Mouse (Mus musculus) forebrain, embryonic 11.5 days (tissue): Measurements from ENCODE around the gene Bdh1. TPM values are rescaled to one million over a fixed set of nuclear protein-coding genes. Genes with fewer than 3 reads are reported as not detected.
"Not testable (repeated sequence)": the region's sequence is repeated elsewhere in the genome, so short reads cannot be mapped to it uniquely, and the experiment has no call there.

ENCODE experiments used
- ATAC-seq: fragments of 200-750 bp; cut with Nextera tagmentation; replicated peaks from 2 replicates; pipeline ENCODE4 v1.8.0; 2017; ENCODE audit warnings: moderate TSS enrichment; ENCODE audit not compliant: low FRiP score
- DNase-seq: peaks from one replicate; pipeline ENCODE4 v3.0.0-alpha.2; 2017; ENCODE audit warnings: low spot score
- H3K27ac ChIP-seq: fragments of 300-500 bp; sonication (generic); 2 replicates; pipeline ENCODE4 v1.5.1; 2014; ENCODE audit warnings: low read depth, low read length
- H3K27me3 ChIP-seq: fragments of 300-500 bp; sonication (generic); 2 replicates; pipeline ENCODE4 v1.6.1; 2014; ENCODE audit warnings: mild to moderate bottlenecking, low read length, mixed read lengths; ENCODE audit not compliant: control insufficient read depth, insufficient read depth
- H3K36me3 ChIP-seq: fragments of 300-500 bp; sonication (generic); 2 replicates; pipeline ENCODE4 v1.6.1; 2014; ENCODE audit warnings: mild to moderate bottlenecking, low read length, moderate library complexity, mixed read lengths; ENCODE audit not compliant: control insufficient read depth, insufficient read depth
- H3K4me1 ChIP-seq: fragments of 300-500 bp; sonication (generic); replicated peaks from 2 replicates; pipeline ENCODE4 v1.6.1; 2014; ENCODE audit warnings: low read length, mixed read lengths; ENCODE audit not compliant: control insufficient read depth, insufficient read depth
- H3K4me2 ChIP-seq: fragments of 300-500 bp; sonication (generic); 2 replicates; pipeline ENCODE4 v1.6.1; 2014; ENCODE audit warnings: low read depth, mild to moderate bottlenecking, low read length, moderate library complexity, mixed read lengths; ENCODE audit not compliant: severe bottlenecking
- H3K4me3 ChIP-seq: fragments of 300-500 bp; sonication (generic); 2 replicates; pipeline ENCODE4 v1.5.1; 2014; ENCODE audit warnings: low read depth, low read length
- H3K9ac ChIP-seq: fragments of 300-500 bp; sonication (generic); 2 replicates; pipeline ENCODE4 v1.6.1; 2014; ENCODE audit warnings: low read length
- H3K9me3 ChIP-seq: fragments of 300-500 bp; sonication (generic); 2 replicates; pipeline ENCODE4 v1.6.1; 2016; ENCODE audit warnings: low read length, mixed read lengths; ENCODE audit not compliant: control insufficient read depth
- WGBS: fragments of 180-500 bp; shearing (Covaris S2); extraction: QIAGEN DNeasy Blood & Tissue Kit; methylation state at CpG from one replicate; pipeline ENCODE4 v1.1.7; 2014; 5-methylcytosine and 5-hydroxymethylcytosine counted together
- polyA plus RNA-seq: library from polyadenylated mRNA; unstranded; fragments of >200 nt; fragmentation: Nextera tagmentation; extraction: Ambion mirVana; gene quantifications from 2 replicates; pipeline ENCODE4 v1.2.1, GENCODE M21; 2014

Gene Bdh1
- polyA plus RNA-seq, 1 experiment from 2014 or later: 30.0 TPM

- H3K4me1 ChIP-seq: peaks cover 5% of the 10 kb centered on the region
- H3K4me3 ChIP-seq: no peak overlapping the region
- no peak overlapping the region for H3K9ac ChIP-seq
- H3K4me2 ChIP-seq: no peak overlapping the region
- no peak overlapping the region for H3K27ac ChIP-seq
- DNase-seq (no peak), ATAC-seq (no peak)
- H3K27me3 ChIP-seq: no peaks in the 10 kb centered on the region
- H3K36me3 ChIP-seq: no peaks in the 10 kb centered on the region
- H3K9me3 ChIP-seq: no peaks in the 10 kb centered on the region
- 86% methylated on average over 5 of the region's 5 CpGs for WGBS
Observed at GRCm38 (mm10) chr16:31461046-31461445, 39.0 kb downstream of the Bdh1 start.

- 28% methylated on average over 12 of the region's 12 CpGs for WGBS
- DNase-seq (no peak), ATAC-seq (no peak)
- H3K36me3 ChIP-seq: no peaks in the 10 kb centered on the region
- H3K27me3 ChIP-seq: no peaks in the 10 kb centered on the region
- H3K27ac ChIP-seq: no peak overlapping the region
- no peaks in the 10 kb centered on the region for H3K9me3 ChIP-seq
- no peak overlapping the region for H3K4me3 ChIP-seq
- H3K4me2 ChIP-seq: no peak overlapping the region
- H3K4me1 ChIP-seq: peaks cover 5% of the 10 kb centered on the region
- no peak overlapping the region for H3K9ac ChIP-seq
Observed at GRCm38 (mm10) chr16:31462113-31462687, 40.1 kb downstream of the Bdh1 start.

- Histone ChIP-seq H3K27me3 (no peaks in the 10 kb centered on the region), H3K36me3 (no peaks in the 10 kb centered on the region), H3K9me3 (no peaks in the 10 kb centered on the region), H3K4me1 (0 out of 2 replicates have a peak, but pooled peaks cover 2% of the 10 kb centered on the region), H3K4me3 (no peak overlapping the region), H3K4me2 (no peak overlapping the region), H3K9ac (no peak overlapping the region), H3K27ac (no peak overlapping the region)
- DNase-seq: no peak
- ATAC-seq: no peak
- 91% methylated on average over 5 of the region's 5 CpGs for WGBS
Observed at GRCm38 (mm10) chr16:31464953-31465352, 42.9 kb downstream of the Bdh1 start.

GRCm38 (mm10) chr16:31465630-31466029 is 43.5 kb downstream of the Bdh1 start:
- no peak for DNase-seq
- H3K36me3 ChIP-seq: no peaks in the 10 kb centered on the region
- no peak overlapping the region for H3K4me2 ChIP-seq
- WGBS: 64% methylated on average over 4 of the region's 4 CpGs
- no peak overlapping the region for H3K9ac ChIP-seq
- no peaks in the 10 kb centered on the region for H3K4me1 ChIP-seq
- no peaks in the 10 kb centered on the region for H3K9me3 ChIP-seq
- H3K27ac ChIP-seq: no peak overlapping the region
- H3K4me3 ChIP-seq: no peak overlapping the region
- no peaks in the 10 kb centered on the region for H3K27me3 ChIP-seq
- no peak for ATAC-seq

GRCm38 (mm10) chr16:31466106-31466505 is 44.0 kb downstream of the Bdh1 start:
- no peak overlapping the region for H3K9ac ChIP-seq
- no peaks in the 10 kb centered on the region for H3K27me3 ChIP-seq
- no peak for ATAC-seq
- no peak overlapping the region for H3K4me2 ChIP-seq
- no peak for DNase-seq
- H3K4me1 ChIP-seq: no peaks in the 10 kb centered on the region
- H3K9me3 ChIP-seq: no peaks in the 10 kb centered on the region
- H3K27ac ChIP-seq: no peak overlapping the region
- no peaks in the 10 kb centered on the region for H3K36me3 ChIP-seq
- H3K4me3 ChIP-seq: no peak overlapping the region
- 93% methylated on average over 5 of the region's 5 CpGs for WGBS

GRCm38 (mm10) chr16:31470819-31471218 is 48.7 kb downstream of the Bdh1 start:
- not testable (repeated sequence) for ATAC-seq, H3K27ac ChIP-seq
- 93% methylated on average over 4 of the region's 4 CpGs for WGBS

GRCm38 (mm10) chr16:31471994-31472393 is 49.9 kb downstream of the Bdh1 start:
- H3K4me1 ChIP-seq: no peaks in the 10 kb centered on the region
- H3K9me3 ChIP-seq: no peaks in the 10 kb centered on the region
- ATAC-seq (no peak), DNase-seq (no peak)
- no peak overlapping the region for H3K4me2 ChIP-seq
- H3K4me3 ChIP-seq: no peak overlapping the region
- no peak overlapping the region for H3K9ac ChIP-seq
- no peaks in the 10 kb centered on the region for H3K36me3 ChIP-seq
- H3K27ac ChIP-seq: no peak overlapping the region
- no peaks in the 10 kb centered on the region for H3K27me3 ChIP-seq
- 90% methylated on average over 5 of the region's 5 CpGs for WGBS

More at GRCm38 (mm10) chr16:31470819-31471218, 48.7 kb downstream of the Bdh1 start:
- not testable (repeated sequence) for H3K4me1 ChIP-seq, H3K36me3 ChIP-seq, DNase-seq, H3K27me3 ChIP-seq, H3K9me3 ChIP-seq, H3K4me2 ChIP-seq, H3K4me3 ChIP-seq, H3K9ac ChIP-seq

- ATAC-seq: no peak
- no peak overlapping the region for H3K27ac ChIP-seq
- WGBS: 100% methylated on average over 1 of the region's 1 CpGs
- no peak for DNase-seq
- no peak overlapping the region for H3K4me2 ChIP-seq
- H3K27me3 ChIP-seq: no peaks in the 10 kb centered on the region
- no peaks in the 10 kb centered on the region for H3K4me1 ChIP-seq
- H3K4me3 ChIP-seq: no peak overlapping the region
- H3K36me3 ChIP-seq: no peaks in the 10 kb centered on the region
- no peak overlapping the region for H3K9ac ChIP-seq
- no peaks in the 10 kb centered on the region for H3K9me3 ChIP-seq
Observed at GRCm38 (mm10) chr16:31473226-31473625, 51.1 kb downstream of the Bdh1 start.
